Mouse (Mus musculus) gastrocnemius, adult 2 months (tissue): ENCODE data around the gene Efhb. TPM values are rescaled to one million over a fixed set of nuclear protein-coding genes. Genes with fewer than 3 reads are reported as not detected.

ENCODE experiments used
- DNase-seq: peaks from one replicate; pipeline ENCODE4 v3.0.0; 2022
- H3K27ac ChIP-seq: fragments of 200-600 bp; 2 replicates; pipeline ENCODE4 v1.8.1; 2022; ENCODE audit warnings: mild to moderate bottlenecking
- H3K4me3 ChIP-seq: fragments of 200-600 bp; 2 replicates; pipeline ENCODE4 v1.8.1; 2022; ENCODE audit warnings: mild to moderate bottlenecking, moderate library complexity
- CTCF ChIP-seq: fragments of 200-600 bp; IDR thresholded peaks from 2 replicates; pipeline ENCODE4 v1.8.1; 2022; ENCODE audit warnings: antibody characterized with exemption, mild to moderate bottlenecking, moderate library complexity
- intact Hi-C: fragments of 180-260 bp; cut with DNase I; formaldehyde crosslinking; loops from one replicate; pipeline ENCODE4 v1.15.1; 2025
- long read RNA-seq, 2 experiments: library from polyadenylated mRNA; stranded (forward); transcript quantifications; one replicate each; pipeline ENCODE4 v2.0.0; 2021
- total RNA-seq, 2 experiments: library from RNA; stranded (reverse); gene quantifications; 2 replicates each; pipeline ENCODE4 v1.2.3; 2021

Gene Efhb
- under 1 TPM; 0.06 to 0.10 TPM for total RNA-seq
- long read RNA-seq, experiment 1, result 0 reads
- long read RNA-seq, experiment 2, result 0 reads

DNA sequence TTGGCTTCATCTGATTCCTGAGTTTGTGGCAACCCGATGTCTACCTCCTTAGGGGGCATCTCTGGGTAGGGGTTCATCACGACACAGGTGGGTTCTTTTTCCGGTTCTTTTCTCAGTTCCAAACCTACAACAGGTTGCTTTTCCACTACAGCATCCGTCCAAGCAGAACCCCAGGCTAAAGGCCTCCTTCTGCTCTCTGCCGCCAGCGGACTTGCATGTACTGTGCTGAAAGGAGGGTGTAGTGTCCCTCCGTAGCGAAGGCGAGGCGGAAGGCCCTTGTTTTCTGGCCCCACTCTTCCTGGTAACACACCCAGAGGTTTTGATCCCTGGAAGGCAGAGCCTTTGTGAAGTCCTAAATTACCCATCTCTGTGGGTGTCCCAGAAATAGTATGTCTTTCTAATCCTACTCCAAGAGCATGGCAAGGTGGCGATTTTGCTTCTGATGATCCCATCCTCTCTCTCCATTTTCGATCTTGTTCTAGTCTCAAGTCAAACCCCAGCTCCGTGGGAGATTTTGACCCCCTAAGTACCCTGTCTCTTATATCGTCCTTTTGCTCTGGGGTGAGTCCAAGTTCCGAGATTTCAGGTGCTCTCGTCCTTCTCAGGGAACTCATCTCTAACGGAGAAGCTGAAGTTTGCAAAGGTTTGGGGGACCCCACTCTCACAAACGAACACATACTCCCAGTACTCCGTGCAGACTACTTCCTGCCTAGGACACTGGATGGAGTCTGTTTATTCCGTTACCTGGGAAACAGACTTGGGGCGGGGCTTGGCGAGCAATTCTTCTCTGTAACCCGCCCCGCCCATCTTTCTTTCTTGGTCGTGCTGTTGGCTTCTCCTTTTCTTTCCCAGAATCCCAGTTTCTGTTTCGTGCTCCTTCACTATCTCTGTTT, at the start of gene Efhb:
Gene Efhb, minus strand, starts transcription at position 719 of the 893 bp plus-strand sequence.
- Histone ChIP-seq H3K4me3 (peak within 1 kb of the TSS; percentile 64), H3K27ac (peak within 1 kb of the TSS; percentile 64)
- intact Hi-C loops, result no loop called here
- TF ChIP-seq CTCF, result no peak
- DNase-seq, result peak; percentile 93

DNA sequence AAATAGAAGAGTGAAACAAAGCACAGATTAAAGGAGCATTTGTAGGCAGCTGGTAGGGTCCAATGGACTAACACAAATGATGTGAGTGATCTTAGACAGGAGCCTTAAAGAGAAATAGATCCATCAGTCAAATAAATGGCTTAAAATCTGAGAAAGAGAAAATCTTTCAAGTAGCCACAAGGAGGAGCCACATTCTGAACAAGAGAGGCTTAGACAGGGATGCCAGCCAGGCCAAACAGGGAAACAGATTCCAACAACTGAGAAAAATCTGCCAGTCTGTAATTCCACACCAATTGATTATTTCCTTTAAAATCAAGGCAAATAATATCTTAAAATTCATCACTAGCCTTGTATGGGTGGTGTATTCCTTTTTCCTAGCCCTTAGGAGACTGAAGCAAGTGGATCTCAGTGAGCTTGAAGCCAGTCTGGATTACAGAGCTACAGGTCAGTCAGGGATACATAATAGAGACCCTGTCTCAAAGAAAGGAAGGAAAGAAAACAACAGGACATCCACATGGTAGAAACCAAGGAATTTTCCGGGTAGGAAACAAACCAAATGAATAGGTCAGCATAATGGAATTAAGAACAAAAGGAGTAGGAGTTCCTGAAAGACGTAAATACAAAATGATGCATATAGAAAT, 49.3 kb upstream of the Efhb start:
- peak; percentile 28 for DNase-seq
- no peak overlapping the region for H3K4me3 ChIP-seq
- no peak overlapping the region for H3K27ac ChIP-seq
- intact Hi-C loops, result loop anchor here (5.0 to 10.0 kb wide), 2 partner anchors 180 to 322 kb away; no protein-coding TSS in a partner anchor
- peak; percentile 59 for TF ChIP-seq CTCF

DNA sequence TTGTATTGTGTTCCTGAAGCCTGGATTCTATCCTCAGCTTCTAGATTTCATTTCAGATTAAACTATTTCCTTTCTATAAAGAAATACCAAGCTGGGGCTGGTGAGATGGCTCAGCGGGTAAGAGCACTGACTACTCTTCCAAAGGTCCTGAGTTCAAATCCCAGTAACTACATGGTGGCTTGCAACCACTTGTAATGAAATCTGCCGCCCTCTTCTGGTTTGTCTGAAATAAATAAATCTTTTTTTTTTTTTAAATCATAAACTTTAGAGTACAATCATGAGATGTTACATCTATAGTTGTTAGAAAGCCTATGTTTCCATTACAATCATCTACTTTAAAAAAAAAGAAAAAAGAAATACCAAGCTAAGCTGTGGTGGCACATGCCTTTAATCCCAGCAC, 39.8 kb upstream of the Efhb start:
- intact Hi-C loops, result no loop called here
- Histone ChIP-seq H3K27ac (no peak overlapping the region), H3K4me3 (no peak overlapping the region)
- no peak for DNase-seq
- no peak for TF ChIP-seq CTCF

DNA sequence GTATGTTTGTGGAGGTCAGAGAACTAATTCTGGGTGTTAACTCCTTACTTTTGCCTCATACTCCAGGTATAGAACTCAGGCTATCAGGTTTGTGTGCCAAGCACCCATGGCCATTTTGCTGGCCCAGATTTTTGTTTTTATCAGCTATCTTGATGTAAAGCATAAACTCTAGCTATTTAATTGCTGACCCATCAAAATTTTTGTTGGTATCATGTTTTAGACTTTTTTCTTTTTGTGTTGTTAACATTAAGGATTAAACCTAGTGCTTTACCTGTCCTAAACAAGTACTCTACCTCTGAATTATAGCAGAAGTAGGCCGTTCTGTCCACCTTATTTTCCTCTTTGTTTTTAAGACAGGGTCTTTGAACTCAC, 25.9 kb upstream of the Efhb start:
- intact Hi-C loops, result no loop called here
- TF ChIP-seq CTCF, result no peak
- Histone ChIP-seq H3K4me3 (no peak overlapping the region), H3K27ac (peak overlapping the region; percentile 6; the same call in 1 of the 2 replicates)
- no peak for DNase-seq

DNA sequence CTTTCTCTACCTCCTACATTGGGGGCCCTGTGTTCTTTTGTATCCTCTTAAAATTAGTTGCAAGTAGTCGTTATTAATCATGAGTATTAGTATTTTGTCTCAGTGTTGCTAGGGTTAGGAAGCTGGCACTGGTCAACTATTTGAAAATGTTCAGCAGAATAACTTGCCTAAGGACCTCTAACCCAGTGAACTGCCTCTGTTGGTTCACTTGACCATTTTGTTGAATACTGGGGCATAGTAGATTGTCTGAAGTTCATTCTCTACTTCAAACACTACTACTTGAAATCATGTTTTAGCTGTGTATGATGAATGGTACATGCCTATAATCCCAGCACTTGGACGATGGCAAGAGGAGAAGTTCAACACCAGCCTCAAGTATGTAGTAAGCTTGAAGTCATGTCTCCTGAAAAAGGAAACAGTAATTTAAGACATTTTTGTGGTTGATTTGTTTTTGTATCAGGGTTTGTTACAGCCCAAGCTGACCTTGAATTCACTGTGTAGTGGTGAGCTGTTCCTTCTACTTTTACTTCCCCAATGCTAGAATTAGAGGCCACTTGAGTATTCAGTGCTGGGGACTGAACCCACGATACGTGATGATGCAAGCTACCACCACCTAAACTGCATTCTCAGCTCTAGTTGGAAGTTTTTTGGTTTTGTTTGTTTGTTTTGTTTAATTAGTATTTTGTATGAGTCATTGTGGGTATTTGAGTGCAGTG, 25.3 kb upstream of the Efhb start:
- intact Hi-C loops, result no loop called here
- DNase-seq, result no peak
- TF ChIP-seq CTCF, result no peak
- Histone ChIP-seq H3K4me3 (no peak overlapping the region), H3K27ac (peak overlapping the region; percentile 6; the same call in 1 of the 2 replicates)

DNA sequence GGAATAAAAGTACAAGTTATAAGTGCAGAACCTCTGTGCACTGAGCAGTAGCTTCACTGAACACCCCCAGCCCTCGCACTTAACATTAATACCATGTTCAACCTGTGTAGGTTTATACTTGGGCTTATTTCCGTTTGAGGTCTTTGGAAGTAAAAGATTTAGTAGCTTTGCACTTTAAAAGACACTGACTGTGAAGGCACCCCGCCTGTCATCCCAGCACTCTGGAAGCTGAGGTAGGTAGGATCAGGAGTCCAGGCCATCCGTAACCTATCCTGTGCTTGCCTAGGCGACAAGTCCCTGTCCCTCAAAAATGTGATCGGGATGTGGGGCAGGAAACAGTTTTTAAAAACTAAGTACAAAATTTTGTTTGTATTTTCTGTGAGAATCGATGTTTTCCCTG, 17.3 kb upstream of the Efhb start:
- TF ChIP-seq CTCF, result no peak
- intact Hi-C loops, result no loop called here
- no peak for DNase-seq
- Histone ChIP-seq H3K27ac (peak overlapping the region; percentile 97; the same call in 1 of the 2 replicates), H3K4me3 (peak overlapping the region; percentile 83)

DNA sequence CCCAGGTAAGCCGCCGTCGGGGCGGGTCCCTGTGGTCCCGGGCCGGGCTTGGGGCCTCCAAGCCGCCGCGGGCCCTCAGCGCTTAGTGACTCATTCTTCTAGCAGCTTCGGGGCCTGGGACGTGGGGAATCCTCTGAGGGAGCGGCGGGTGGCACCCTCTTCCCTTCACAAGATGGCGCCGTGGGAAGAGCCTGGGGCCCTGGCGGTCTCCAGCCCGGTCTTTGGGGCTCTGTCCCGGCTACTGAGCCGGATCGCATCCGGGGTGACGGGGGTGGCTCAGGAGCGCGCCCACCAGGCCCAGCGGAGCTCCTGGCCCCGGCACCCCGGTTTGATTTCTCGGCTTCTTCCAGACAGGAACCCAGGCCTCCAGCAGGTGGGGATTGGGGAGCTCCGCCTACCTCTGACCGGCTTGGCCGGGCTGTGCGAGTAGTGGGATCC, 16.5 kb upstream of the Efhb start:
- peak; percentile 18; the same call in 1 of the 2 replicates for TF ChIP-seq CTCF
- intact Hi-C loops, result loop anchor here (2.0 kb wide), 1 partner anchor 87 kb away; the partner anchor contains the start of gene Kat2b
- H3K27ac ChIP-seq, result peak overlapping the region; percentile 97
- DNase-seq, result peak; percentile 60
- H3K4me3 ChIP-seq, result peak overlapping the region; percentile 83

DNA sequence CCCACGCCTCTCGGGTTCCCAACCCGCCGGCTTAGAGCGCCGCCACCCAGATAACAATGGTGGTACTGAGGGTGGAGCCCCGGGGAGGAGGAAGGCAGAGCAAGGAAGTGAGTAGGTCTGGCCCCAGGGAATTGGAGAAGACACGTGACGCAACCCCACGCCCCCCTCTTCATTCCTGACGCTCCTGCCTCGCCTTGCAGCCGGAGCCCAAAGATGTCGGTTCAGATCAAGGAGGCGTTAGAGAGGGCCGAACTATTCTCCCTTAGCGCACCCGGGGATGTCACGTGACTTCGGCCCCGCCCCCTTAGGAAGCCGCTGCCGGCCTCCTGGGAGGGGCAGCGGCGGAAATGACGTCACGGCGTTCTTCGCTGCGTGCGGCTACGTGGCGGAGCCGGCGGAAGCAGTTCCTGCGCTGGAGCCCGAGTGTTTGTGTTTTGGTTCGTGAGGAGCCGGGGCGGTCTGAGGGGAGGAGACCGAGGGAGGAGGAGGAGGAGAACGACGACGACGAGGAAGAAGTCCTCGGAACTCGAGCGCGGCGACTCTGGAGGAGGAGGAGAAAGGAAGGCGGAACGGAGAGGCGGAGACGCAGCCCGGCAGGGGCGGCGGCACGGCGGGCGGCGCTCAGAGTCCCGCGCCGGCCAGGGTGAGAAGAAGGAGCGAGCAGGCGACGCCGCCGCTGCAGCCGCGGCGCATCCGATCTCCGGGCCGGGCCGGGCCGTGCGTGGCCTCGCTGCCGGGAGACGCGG, 15.9 kb upstream of the Efhb start, which contains the start of gene Rab5a:
Gene Rab5a, plus strand, starts transcription at position 377 of the 746 bp plus-strand sequence.
- Histone ChIP-seq H3K27ac (peak within 1 kb of the TSS; percentile 97), H3K4me3 (peak within 1 kb of the TSS; percentile 83)
- TF ChIP-seq CTCF, result peak; percentile 16; the same call in 1 of the 2 replicates
- intact Hi-C loops, result loop anchor here (2.0 kb wide), 1 partner anchor 88 kb away; the partner anchor contains the start of gene Kat2b
- DNase-seq, result peak; percentile 100

DNA sequence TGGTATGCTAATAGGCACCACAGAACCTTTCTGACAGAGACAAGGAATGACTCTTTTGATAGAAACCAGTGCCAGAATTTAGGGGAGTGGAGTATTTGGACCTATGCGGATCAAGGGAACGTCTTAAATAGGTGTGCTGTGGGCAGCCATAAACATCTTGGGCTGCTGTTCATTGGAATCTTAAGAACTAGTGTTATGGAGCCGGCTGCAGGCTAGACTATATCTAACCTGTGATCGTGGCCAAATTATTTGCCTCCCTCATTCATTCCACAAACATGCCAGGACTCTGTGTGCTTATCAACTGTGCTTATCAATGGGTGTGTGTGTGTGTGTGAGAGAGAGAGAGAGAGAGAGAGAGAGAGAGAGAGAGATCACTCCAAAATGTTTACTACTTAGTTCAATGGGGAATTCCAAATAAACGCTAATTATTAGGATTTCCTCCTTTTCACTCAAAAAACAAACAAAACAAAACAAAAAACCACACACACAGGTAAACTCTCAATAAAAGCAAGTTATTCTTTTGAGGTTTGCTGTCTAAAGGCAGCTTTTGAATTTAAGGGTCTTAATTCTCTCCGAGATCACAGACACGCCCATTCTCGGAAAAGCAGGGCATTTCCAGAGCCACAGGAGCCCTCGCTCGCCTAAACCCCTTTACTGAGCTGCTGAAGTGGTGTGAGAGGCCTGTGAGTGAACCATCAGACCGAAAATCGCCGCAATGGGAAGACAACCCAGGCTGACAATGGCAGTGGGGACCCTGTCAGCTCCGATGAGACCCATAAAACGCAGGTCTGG, 15.1 kb upstream of the Efhb start:
- intact Hi-C loops, result loop anchor here (2.0 kb wide), 1 partner anchor 89 kb away; the partner anchor contains the start of gene Kat2b
- Histone ChIP-seq H3K27ac (peak overlapping the region; percentile 97), H3K4me3 (peak overlapping the region; percentile 83)
- no peak for DNase-seq
- TF ChIP-seq CTCF, result no peak

DNA sequence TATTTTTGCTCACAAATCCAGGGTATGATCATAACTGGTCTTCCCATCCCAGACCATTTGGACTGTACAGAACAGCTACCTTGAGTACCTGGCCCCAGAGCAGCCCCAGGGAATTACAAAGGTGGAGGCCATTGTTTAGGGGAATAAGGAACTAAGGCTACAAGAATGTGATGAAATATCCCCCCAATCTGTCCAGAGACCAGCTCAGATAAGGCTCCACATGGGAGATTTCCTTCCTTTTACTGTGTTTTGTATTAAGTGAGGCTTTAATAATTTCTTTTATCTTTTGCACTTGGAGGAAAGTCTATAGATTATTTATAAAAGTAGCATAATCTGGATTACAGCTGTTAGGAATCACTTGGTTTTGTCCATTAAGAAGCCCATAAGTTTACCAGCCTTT, 5.6 kb upstream of the Efhb start:
- no peak for TF ChIP-seq CTCF
- no peak overlapping the region for H3K4me3 ChIP-seq
- H3K27ac ChIP-seq, result no peak overlapping the region
- no peak for DNase-seq
- intact Hi-C loops, result no loop called here

DNA sequence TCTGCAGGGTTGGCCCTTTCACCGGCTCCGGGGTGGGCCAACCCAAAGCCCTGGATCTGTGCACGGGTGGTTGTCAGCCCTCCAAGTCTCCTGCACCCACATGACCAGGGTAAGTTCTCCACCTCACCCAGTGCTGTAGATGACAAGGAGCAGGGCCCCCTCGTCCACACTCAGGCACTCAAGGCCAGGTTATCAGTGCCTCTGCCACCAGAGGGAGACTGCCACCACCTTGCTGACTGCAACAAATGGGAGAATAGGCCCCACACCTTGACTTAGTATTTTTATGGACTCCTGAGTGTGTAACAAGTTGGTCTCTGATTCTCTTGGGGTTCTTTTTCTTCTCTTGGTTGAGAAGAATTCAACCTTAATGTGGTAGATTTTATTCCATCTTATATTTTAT, 2.4 kb upstream of the Efhb start:
- Histone ChIP-seq H3K4me3 (no peak overlapping the region), H3K27ac (no peak overlapping the region)
- TF ChIP-seq CTCF, result peak; percentile 32
- DNase-seq, result peak; percentile 26
- intact Hi-C loops, result no loop called here
